Mouse (Mus musculus) MEL (cell line): ENCODE results near the gene Man1c1. TPM values are rescaled to one million over a fixed set of nuclear protein-coding genes. Genes with fewer than 3 reads are reported as not detected.
A peak's percentile ranks its signal among the peaks of the same experiment; 100 is the strongest.

Source experiments
- DNase-seq: peaks from one replicate; pipeline ENCODE4 v3.0.0; 2011; ENCODE audit warnings: low read depth, low spot score
- H3K27ac ChIP-seq: 2 replicates; pipeline ENCODE4 v1.5.1; 2012; ENCODE audit warnings: low read depth, mild to moderate bottlenecking, control low read depth, low read length, moderate library complexity; ENCODE audit not compliant: control insufficient read depth
- H3K27me3 ChIP-seq, 2 experiments: fragments of 150-350 bp in 1 of 2; sonication (generic) in 1 of 2; 2 replicates each; pipeline ENCODE4 v1.6.1; 2012; ENCODE audit warnings: low read length in 2 of 2, mild to moderate bottlenecking in 2 of 2, improper control_type of control experiment in 1 of 2, moderate library complexity in 1 of 2; ENCODE audit not compliant: insufficient read depth in 2 of 2, control insufficient read depth in 1 of 2
- H3K36me3 ChIP-seq, 2 experiments: 2 replicates each; pipeline ENCODE4 v1.6.1; 2012 to 2014; ENCODE audit warnings: low read length in 2 of 2, improper control_type of control experiment in 1 of 2, inconsistent platforms in 1 of 2, mild to moderate bottlenecking in 1 of 2; ENCODE audit not compliant: insufficient read depth in 2 of 2, control insufficient read depth in 1 of 2
- H3K4me1 ChIP-seq, 2 experiments: fragments of 150-350 bp in 1 of 2; sonication (generic) in 1 of 2; 2 replicates each; pipeline ENCODE4 v1.6.1; 2012; ENCODE audit warnings: low read length in 2 of 2, improper control_type of control experiment in 1 of 2, mild to moderate bottlenecking in 1 of 2; ENCODE audit not compliant: insufficient read depth in 2 of 2, control insufficient read depth in 1 of 2
- H3K4me3 ChIP-seq, 2 experiments: fragments of 150-350 bp in 1 of 2; sonication (generic) in 1 of 2; 2 replicates each; pipeline ENCODE4 v1.5.1; 2012; ENCODE audit warnings: low read depth in 2 of 2, low read length in 2 of 2, mild to moderate bottlenecking in 2 of 2, moderate library complexity in 2 of 2, control low read depth in 1 of 2, improper control_type of control experiment in 1 of 2; ENCODE audit not compliant: control insufficient read depth in 1 of 2, insufficient read depth in 1 of 2
- H3K79me2 ChIP-seq: 2 replicates; pipeline ENCODE4 v1.6.1; 2012; ENCODE audit warnings: mild to moderate bottlenecking, low read length, moderate library complexity; ENCODE audit not compliant: control insufficient read depth, poor library complexity, insufficient read depth
- H3K9ac ChIP-seq: 2 replicates; pipeline ENCODE4 v1.6.1; 2012; ENCODE audit warnings: low read depth, mild to moderate bottlenecking, control low read depth, low read length, moderate library complexity; ENCODE audit not compliant: control insufficient read depth, poor library complexity, severe bottlenecking
- H3K9me3 ChIP-seq: fragments of 150-350 bp; sonication (generic); replicated peaks from 2 replicates; pipeline ENCODE4 v1.6.1; 2012; ENCODE audit warnings: mild to moderate bottlenecking, low read length, improper control_type of control experiment, moderate library complexity; ENCODE audit not compliant: insufficient read depth
- BHLHE40 ChIP-seq: IDR thresholded peaks from 2 replicates; pipeline ENCODE4 v1.6.1; 2012; ENCODE audit warnings: low read depth, mild to moderate bottlenecking, inconsistent platforms, low read length, improper control_type of control experiment, borderline replicate concordance
- CHD1 ChIP-seq: IDR thresholded peaks from 2 replicates; pipeline ENCODE4 v1.6.1; 2012; ENCODE audit warnings: low read depth, mild to moderate bottlenecking, inconsistent platforms, low read length, improper control_type of control experiment
- E2F4 ChIP-seq: IDR thresholded peaks from 2 replicates; pipeline ENCODE4 v1.6.1; 2011; ENCODE audit warnings: low read depth, low read length, improper control_type of control experiment, borderline replicate concordance
- ELF1 ChIP-seq: IDR thresholded peaks from 2 replicates; pipeline ENCODE4 v1.6.1; 2014; ENCODE audit warnings: low read depth, mild to moderate bottlenecking, inconsistent platforms, low read length, improper control_type of control experiment, moderate library complexity
- EP300 ChIP-seq, 2 experiments: IDR thresholded peaks; 2 replicates each; pipeline ENCODE4 v1.6.1; 2011; ENCODE audit warnings: improper control_type of control experiment in 2 of 2, low read length in 2 of 2, low read depth in 1 of 2, mild to moderate bottlenecking in 1 of 2
- GABPA ChIP-seq: IDR thresholded peaks from 2 replicates; pipeline ENCODE4 v1.6.1; 2012; ENCODE audit warnings: low read depth, mild to moderate bottlenecking, inconsistent platforms, low read length, improper control_type of control experiment, moderate library complexity
- GATA1 ChIP-seq: IDR thresholded peaks from 2 replicates; pipeline ENCODE4 v1.6.1; 2011; ENCODE audit warnings: low read depth, low read length, improper control_type of control experiment
- HCFC1 ChIP-seq: IDR thresholded peaks from 2 replicates; pipeline ENCODE4 v1.6.1; 2012; ENCODE audit warnings: low read depth, mild to moderate bottlenecking, inconsistent platforms, low read length, improper control_type of control experiment, moderate library complexity
- JUND ChIP-seq: IDR thresholded peaks from 2 replicates; pipeline ENCODE4 v1.6.1; 2011; ENCODE audit warnings: low read depth, mild to moderate bottlenecking, improper control_type of control experiment, low read length
- KAT2A ChIP-seq: conservative IDR thresholded peaks from 2 replicates; pipeline ENCODE4 v1.6.1; 2012; ENCODE audit warnings: low read depth, low read length, improper control_type of control experiment, inconsistent platforms
- MAX ChIP-seq: IDR thresholded peaks from 2 replicates; pipeline ENCODE4 v1.6.1; 2011; ENCODE audit warnings: low read length, improper control_type of control experiment
- MAZ ChIP-seq: IDR thresholded peaks from 2 replicates; pipeline ENCODE4 v1.6.1; 2012; ENCODE audit warnings: low read depth, mild to moderate bottlenecking, inconsistent platforms, low read length, improper control_type of control experiment
- MEF2A ChIP-seq: IDR thresholded peaks from 2 replicates; pipeline ENCODE4 v1.6.1; 2014; ENCODE audit warnings: low read depth, mild to moderate bottlenecking, inconsistent platforms, low read length, improper control_type of control experiment; ENCODE audit not compliant: poor library complexity, insufficient replicate concordance, severe bottlenecking; ENCODE audit errors: extremely low read depth
- MXI1 ChIP-seq: IDR thresholded peaks from 2 replicates; pipeline ENCODE4 v1.6.1; 2011; ENCODE audit warnings: mild to moderate bottlenecking, low read depth, low read length, improper control_type of control experiment
- MYC ChIP-seq: IDR thresholded peaks from 2 replicates; pipeline ENCODE4 v1.6.1; 2011; ENCODE audit warnings: low read depth, mild to moderate bottlenecking, low read length, improper control_type of control experiment, moderate library complexity
- NRF1 ChIP-seq: IDR thresholded peaks from 2 replicates; pipeline ENCODE4 v1.6.1; 2014; ENCODE audit warnings: low read depth, mild to moderate bottlenecking, inconsistent platforms, low read length, improper control_type of control experiment, moderate library complexity; ENCODE audit not compliant: poor library complexity, insufficient read depth, severe bottlenecking
- POLR2A ChIP-seq, 2 experiments: IDR thresholded peaks; 2 replicates each; pipeline ENCODE4 v1.6.1; 2011 to 2012; ENCODE audit warnings: low read length in 2 of 2, mild to moderate bottlenecking in 2 of 2, control low read depth in 1 of 2, improper control_type of control experiment in 1 of 2, low read depth in 1 of 2, moderate library complexity in 1 of 2; ENCODE audit not compliant: control insufficient read depth in 1 of 2, insufficient read depth in 1 of 2, poor library complexity in 1 of 2
- RAD21 ChIP-seq: IDR thresholded peaks from 2 replicates; pipeline ENCODE4 v1.6.1; 2011; ENCODE audit warnings: mild to moderate bottlenecking, low read depth, low read length, improper control_type of control experiment
- RCOR1 ChIP-seq: IDR thresholded peaks from 2 replicates; pipeline ENCODE4 v1.6.1; 2012; ENCODE audit warnings: low read depth, mild to moderate bottlenecking, inconsistent platforms, low read length, improper control_type of control experiment
- SIN3A ChIP-seq: IDR thresholded peaks from 2 replicates; pipeline ENCODE4 v1.6.1; 2012; ENCODE audit warnings: low read length, improper control_type of control experiment, inconsistent platforms
- SMC3 ChIP-seq: IDR thresholded peaks from 2 replicates; pipeline ENCODE4 v1.6.1; 2011; ENCODE audit warnings: low read depth, low read length, improper control_type of control experiment
- TAL1 ChIP-seq: IDR thresholded peaks from 2 replicates; pipeline ENCODE4 v1.6.1; 2012; ENCODE audit warnings: mild to moderate bottlenecking, inconsistent platforms, low read length, moderate library complexity, mixed read lengths
- TCF12 ChIP-seq: IDR thresholded peaks from 2 replicates; pipeline ENCODE4 v1.6.1; 2014; ENCODE audit warnings: low read depth, mild to moderate bottlenecking, inconsistent platforms, low read length, improper control_type of control experiment, moderate library complexity
- UBTF ChIP-seq: IDR thresholded peaks from 2 replicates; pipeline ENCODE4 v1.6.1; 2012; ENCODE audit warnings: low read depth, mild to moderate bottlenecking, inconsistent platforms, low read length, improper control_type of control experiment, moderate library complexity, borderline replicate concordance; ENCODE audit not compliant: insufficient read depth
- USF2 ChIP-seq, 2 experiments: IDR thresholded peaks; 2 replicates each; pipeline ENCODE4 v1.6.1; 2011 to 2012; ENCODE audit warnings: improper control_type of control experiment in 2 of 2, low read length in 2 of 2, borderline replicate concordance in 1 of 2, inconsistent platforms in 1 of 2, low read depth in 1 of 2, mild to moderate bottlenecking in 1 of 2; ENCODE audit not compliant: insufficient read depth in 1 of 2
- ZC3H11A ChIP-seq: IDR thresholded peaks from 2 replicates; pipeline ENCODE4 v1.6.1; 2012; ENCODE audit warnings: low read depth, mild to moderate bottlenecking, inconsistent platforms, low read length, improper control_type of control experiment
- ZMIZ1 ChIP-seq: IDR thresholded peaks from 2 replicates; pipeline ENCODE4 v1.6.1; 2012; ENCODE audit warnings: low read depth, mild to moderate bottlenecking, inconsistent platforms, low read length, improper control_type of control experiment, moderate library complexity
- ZNF384 ChIP-seq: IDR thresholded peaks from 2 replicates; pipeline ENCODE4 v1.6.1; 2012; ENCODE audit warnings: low read depth, mild to moderate bottlenecking, inconsistent platforms, low read length, improper control_type of control experiment
- polyA plus RNA-seq, 2 experiments: library from polyadenylated mRNA; stranded (reverse) in 1 of 2; unstranded in 1 of 2; fragments of >175 nt in 1 of 2; fragments of >200 nt in 1 of 2; gene quantifications; 2 replicates each; pipeline versions ENCODE4 v1.2.1 to v1.2.4; 2012; ENCODE audit warnings: low replicate concordance in 2 of 2, low read depth in 1 of 2; ENCODE audit not compliant: insufficient read length in 2 of 2, insufficient read depth in 1 of 2, missing spikeins in 1 of 2
- total RNA-seq: library from RNA; depleted of rRNA; stranded (reverse); fragments of 300-350 nt; gene quantifications from 2 replicates; pipeline ENCODE4 v1.2.3, GENCODE M21; 2012

Gene Man1c1
- total and polyA plus RNA-seq, 3 experiments: 1.9 to 5.2 TPM; not detected in 1

- H3K9ac ChIP-seq: peak overlapping the region; percentile 59
- DNase-seq: no peak
- no peak overlapping the region for H3K27ac ChIP-seq
- H3K36me3 ChIP-seq: peaks cover 0 to 7% of the 10 kb centered on the region in 2 experiments; a peak in 2 of 4 replicates
- no peaks in the 10 kb centered on the region for H3K27me3 ChIP-seq
- no peaks in the 10 kb centered on the region for H3K9me3 ChIP-seq
- peak; percentile 24 for TF ChIP-seq MYC
- no peak for TF ChIP-seq MAX
- peak; percentile 90; the same call in 1 of the 2 replicates for TF ChIP-seq MXI1
- no peak for TF ChIP-seq MAZ
- H3K4me1 ChIP-seq: peaks cover 9 to 14% of the 10 kb centered on the region in 2 experiments
- peak overlapping the region; percentile 71 to 77 for H3K4me3 ChIP-seq
- peaks cover 12% of the 10 kb centered on the region for H3K79me2 ChIP-seq
Measured at GRCm38 (mm10) chr4:134535787-134536151, 168.3 kb downstream of the Man1c1 start.

GRCm38 (mm10) chr4:134534932-134535786, 168.9 kb downstream of the Man1c1 start, which contains the start of gene Mtfr1l:
Mtfr1l (minus strand) TSS chr4:134535387.
- peak; percentile 98 for DNase-seq
- H3K36me3 ChIP-seq: peaks cover 0 to 7% of the 10 kb centered on the region in 2 experiments; a peak in 2 of 4 replicates
- no peaks in the 10 kb centered on the region for H3K27me3 ChIP-seq
- H3K4me3 ChIP-seq: peak within 1 kb of the TSS; percentile 88 to 93
- no peaks in the 10 kb centered on the region for H3K9me3 ChIP-seq
- peak within 1 kb of the TSS; percentile 67 for H3K27ac ChIP-seq
- peaks cover 9 to 14% of the 10 kb centered on the region in 2 experiments for H3K4me1 ChIP-seq
- peaks cover 12% of the 10 kb centered on the region for H3K79me2 ChIP-seq
- H3K9ac ChIP-seq: peak within 1 kb of the TSS; percentile 94
- TF ChIP-seq MAZ (peak; percentile 89), ZMIZ1 (0 out of 2 replicates have a peak, but pooled peaks have one; percentile 65), MEF2A (no peak), ZNF384 (no peak), TCF12 (peak; percentile 25; the same call in 1 of the 2 replicates), NRF1 (peak; percentile 83), BHLHE40 (no peak), GATA1 (no peak), USF2 (IDR thresholded peaks at IDR 0.05; ENCODE audit: borderline replicate concordance in 1 of 2, insufficient read depth in 1 of 2, low read depth in 1 of 2, low read length in 2 of 2) (no peak), CHD1 (no peak), MAX (no peak), MYC (no peak), JUND (no peak), RAD21 (no peak), ZC3H11A (no peak), HCFC1 (peak; percentile 88), ELF1 (peak; percentile 85), SMC3 (no peak), EP300 (IDR thresholded peaks at IDR 0.05; ENCODE audit: low read depth in 1 of 2, low read length in 2 of 2) (no peak), GABPA (no peak), KAT2A (no peak; the same call in 1 of the 2 replicates), UBTF (peak; percentile 82; the same call in 1 of the 2 replicates), E2F4 (no peak), SIN3A (no peak; the same call in 1 of the 2 replicates), RCOR1 (no peak), MXI1 (no peak; the same call in 1 of the 2 replicates), TAL1 (no peak), POLR2A (IDR thresholded peaks at IDR 0.05; ENCODE audit: control insufficient read depth in 1 of 2, insufficient read depth in 1 of 2, low read depth in 1 of 2, low read length in 2 of 2, poor library complexity in 1 of 2) (peak; percentile 63 to 77)
